Mouse (Mus musculus) lung, adult 2 months (tissue): ENCODE measurements at regions not wholly inside any gene's neighbourhood (a gene's known extent, or its start where the extent isn't known, plus 50 kb on each side); places are given as distances from the start of the nearest gene placed in this dataset.

Experiments
- CTCF ChIP-seq: fragments of 200-500 bp; IDR thresholded peaks from 2 replicates; pipeline ENCODE4 v1.5.1; 2011; ENCODE audit warnings: mild to moderate bottlenecking, low read length, control low read depth; ENCODE audit not compliant: insufficient read depth
- POLR2A ChIP-seq: fragments of 200-500 bp; IDR thresholded peaks from 2 replicates; pipeline ENCODE4 v1.6.1; 2011; ENCODE audit warnings: low read depth, mild to moderate bottlenecking, control low read depth, low read length, borderline replicate concordance; ENCODE audit errors: extremely low read depth

DNA sequence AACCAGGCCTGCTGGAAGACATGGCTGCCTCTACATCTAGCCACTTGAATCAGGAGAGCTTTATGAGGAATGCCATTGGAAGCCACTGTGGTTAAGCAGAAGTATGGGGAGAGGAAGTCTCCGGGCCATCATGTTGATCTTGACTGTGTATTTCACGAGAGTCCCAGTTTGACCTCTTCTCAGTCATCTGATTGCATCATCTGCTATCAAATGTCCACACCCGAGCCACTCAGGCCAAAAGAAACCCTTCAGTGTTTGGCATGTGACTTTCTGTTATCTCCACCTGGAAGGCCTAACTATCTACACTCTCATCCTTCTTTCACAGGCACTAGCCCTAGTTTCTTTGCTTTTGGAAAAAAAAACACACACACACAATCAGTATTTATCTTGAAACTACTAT, 186.9 kb upstream of the Id2 start:
- no peak for TF ChIP-seq CTCF
- no peak for TF ChIP-seq POLR2A
